13 mouse cellular contexts compared by ENCODE assay signal in the genomic region with DNA sequence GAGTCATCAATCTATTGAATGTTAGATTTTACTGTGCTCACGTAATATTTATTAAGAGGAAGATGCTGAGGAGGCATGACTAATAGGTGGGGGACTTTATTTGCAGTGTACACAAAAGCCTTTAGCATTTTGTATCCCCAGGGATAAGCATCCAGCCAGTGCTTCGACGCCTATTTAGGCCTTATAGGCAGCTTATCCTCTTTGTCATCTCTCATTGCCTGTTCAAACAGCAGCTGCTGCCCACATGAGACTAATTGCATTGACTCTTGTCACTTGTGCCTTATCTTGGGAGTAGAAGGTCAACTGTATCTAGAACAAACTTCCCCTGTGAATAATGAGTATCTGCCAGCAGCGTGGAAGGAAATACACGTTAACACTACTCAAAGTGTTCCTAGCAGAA.
"Had no signal": no experiment of that assay in that cellular context is flagged by ENCODE, and none has a peak within 500 bp of the region (broad histone marks: within the 10 kb centered on the region; RNA-seq: fewer than 3 reads in every experiment).

No protein-coding gene starts in this region.

- H3K9ac ChIP-seq: kidney, embryonic 15.5 days; liver, embryonic 15.5 days; midbrain, embryonic 15.5 days had no signal

- H3K9me3 ChIP-seq: kidney, embryonic 15.5 days; limb, embryonic 10.5 days; liver, embryonic 15.5 days; midbrain, embryonic 15.5 days had no signal

- DNase-seq: kidney, adult 18-20 months; kidney, postnatal 14 days; lung, adult 2 months; lung, postnatal 36 days; right cerebral cortex, postnatal 4 days; spleen, adult 18-20 months; thymus, postnatal 4 days had no signal

- H3K4me3 ChIP-seq: kidney, embryonic 15.5 days; limb, embryonic 10.5 days; liver, embryonic 15.5 days; midbrain, embryonic 15.5 days had no signal

- H3K36me3 ChIP-seq: kidney, embryonic 15.5 days; limb, embryonic 10.5 days; liver, embryonic 15.5 days; midbrain, embryonic 15.5 days had no signal

- ATAC-seq: lung, postnatal 0 days; midbrain, embryonic 15.5 days had no signal

- H3K4me2 ChIP-seq: kidney, embryonic 15.5 days; liver, embryonic 11.5 days; liver, embryonic 15.5 days; midbrain, embryonic 15.5 days had no signal

- H3K27me3 ChIP-seq: kidney, embryonic 15.5 days; liver, embryonic 15.5 days; midbrain, embryonic 15.5 days had no signal

- H3K27ac ChIP-seq: kidney, embryonic 15.5 days; limb, embryonic 10.5 days; liver, embryonic 15.5 days; midbrain, embryonic 15.5 days had no signal

- H3K4me1 ChIP-seq: kidney, embryonic 15.5 days; limb, embryonic 10.5 days; liver, embryonic 15.5 days; midbrain, embryonic 15.5 days had no signal
